Mouse (Mus musculus) spleen, postnatal 10 days (tissue): ENCODE measurements around the gene Rfc2.

Experiments
- DNase-seq, 2 experiments: peaks; one replicate each; pipeline ENCODE4 v3.0.0; 2021 to 2022; ENCODE audit warnings: low spot score in 2 of 2

Gene Rfc2

DNA sequence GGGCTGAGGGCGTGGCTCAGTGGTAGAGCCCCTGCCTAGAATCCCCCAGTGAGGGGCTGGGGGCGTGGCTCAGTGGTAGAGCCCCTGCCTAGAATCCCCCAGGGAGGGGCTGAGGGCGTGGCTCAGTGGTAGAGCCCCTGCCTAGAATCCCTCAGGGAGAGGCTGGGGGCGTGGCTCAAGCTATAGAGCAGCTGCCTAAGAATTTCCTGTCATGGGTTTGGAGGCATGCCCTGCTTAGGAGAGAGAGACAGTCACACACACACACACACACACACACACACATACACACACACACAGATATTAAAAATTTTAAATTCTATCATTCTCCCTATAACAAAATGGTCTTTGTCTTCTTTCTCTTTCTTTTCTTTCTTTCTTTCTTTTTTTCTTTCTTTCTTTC is 67.8 kb downstream of the Rfc2 start:
- peak in 1 of 2 experiments; percentile 55 for DNase-seq

DNA sequence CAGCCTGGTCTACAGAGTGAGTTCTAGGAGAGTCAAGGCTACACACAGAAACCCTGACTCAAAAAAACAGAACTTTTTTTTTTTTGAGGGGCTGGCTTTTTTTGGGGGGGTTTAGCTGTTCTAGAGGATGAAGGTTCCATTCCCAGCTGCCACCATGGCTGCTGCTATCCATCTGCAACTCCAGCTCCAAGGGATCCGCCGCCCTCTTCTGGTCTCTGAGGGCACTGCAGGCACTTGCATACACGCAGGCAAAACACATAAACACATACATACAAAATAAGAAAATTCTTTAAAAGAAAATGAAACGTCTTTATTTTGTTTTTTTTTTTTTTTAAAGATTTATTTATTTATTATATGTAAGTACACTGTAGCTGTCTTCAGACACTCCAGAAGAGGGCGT is 69.8 kb downstream of the Rfc2 start:
- peak; percentile 63 to 84 for DNase-seq
